Mouse (Mus musculus) urinary bladder, postnatal 25 days (tissue): ENCODE data around the gene Wls.

Source experiments
- DNase-seq: peaks from one replicate; pipeline ENCODE4 v3.0.0; 2022; ENCODE audit warnings: low spot score

Gene Wls

DNA sequence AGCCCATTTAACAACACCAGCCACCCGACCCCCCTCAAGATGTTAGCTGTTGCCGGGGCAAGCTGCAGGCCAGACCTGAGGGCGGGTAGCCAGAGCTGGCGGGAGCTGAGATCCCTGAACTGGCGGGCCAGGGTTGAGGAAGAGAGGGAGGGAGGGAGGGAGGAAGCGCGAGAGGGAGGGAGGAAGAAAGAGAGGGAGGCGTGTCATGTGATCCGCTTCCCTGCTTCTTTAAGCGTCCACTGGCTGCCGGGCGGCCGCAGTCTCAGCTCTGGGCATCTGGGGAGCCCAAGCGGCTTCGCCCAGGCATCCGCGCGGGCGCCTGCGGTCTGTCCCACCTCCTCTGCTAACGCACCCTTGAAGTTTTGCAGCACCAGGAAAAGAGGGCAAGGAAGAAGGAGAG is at the start of gene Wls:
Gene Wls, plus strand, starts transcription at position 192 of the 400 bp plus-strand sequence.
- DNase-seq = peak; percentile 63

DNA sequence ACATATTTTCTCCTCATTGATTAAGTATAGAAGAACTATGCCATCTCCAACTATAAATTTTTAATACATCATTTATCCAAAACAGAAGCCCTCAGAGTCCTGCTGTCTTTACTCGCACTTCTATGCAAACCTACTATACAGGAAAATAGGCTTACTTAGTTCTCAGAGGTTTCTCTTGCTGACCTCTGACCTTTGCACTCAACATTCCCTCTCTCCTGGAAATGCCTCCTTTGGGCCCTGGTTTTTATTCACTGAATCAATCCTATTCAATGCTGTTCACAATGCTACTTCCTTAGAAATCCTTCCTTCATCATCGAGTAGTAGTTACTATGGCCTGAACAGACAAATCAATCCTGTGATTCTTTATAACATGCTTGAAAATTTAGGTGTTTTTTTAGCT is 49.7 kb upstream of the Wls start:
- no peak for DNase-seq

DNA sequence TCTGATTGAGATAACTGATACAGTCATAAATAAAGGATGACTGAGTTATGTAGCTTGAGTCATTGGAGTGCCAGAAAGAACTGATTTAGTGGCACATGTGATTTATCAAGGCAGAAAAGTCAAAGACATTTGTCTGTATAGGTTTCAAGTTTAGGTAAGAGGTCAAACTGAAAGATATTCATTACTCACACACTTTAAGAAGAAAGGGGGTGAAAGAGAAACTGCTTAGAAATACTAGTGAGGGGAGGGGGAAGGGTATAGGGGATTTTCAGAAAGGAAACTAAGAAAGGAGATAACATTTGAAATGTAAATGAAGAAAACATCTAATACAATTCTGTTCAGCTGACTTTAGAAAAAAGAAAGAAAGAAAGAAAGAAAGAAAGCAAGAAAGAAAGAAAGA is 7.9 kb upstream of the Wls start:
- DNase-seq = no peak

DNA sequence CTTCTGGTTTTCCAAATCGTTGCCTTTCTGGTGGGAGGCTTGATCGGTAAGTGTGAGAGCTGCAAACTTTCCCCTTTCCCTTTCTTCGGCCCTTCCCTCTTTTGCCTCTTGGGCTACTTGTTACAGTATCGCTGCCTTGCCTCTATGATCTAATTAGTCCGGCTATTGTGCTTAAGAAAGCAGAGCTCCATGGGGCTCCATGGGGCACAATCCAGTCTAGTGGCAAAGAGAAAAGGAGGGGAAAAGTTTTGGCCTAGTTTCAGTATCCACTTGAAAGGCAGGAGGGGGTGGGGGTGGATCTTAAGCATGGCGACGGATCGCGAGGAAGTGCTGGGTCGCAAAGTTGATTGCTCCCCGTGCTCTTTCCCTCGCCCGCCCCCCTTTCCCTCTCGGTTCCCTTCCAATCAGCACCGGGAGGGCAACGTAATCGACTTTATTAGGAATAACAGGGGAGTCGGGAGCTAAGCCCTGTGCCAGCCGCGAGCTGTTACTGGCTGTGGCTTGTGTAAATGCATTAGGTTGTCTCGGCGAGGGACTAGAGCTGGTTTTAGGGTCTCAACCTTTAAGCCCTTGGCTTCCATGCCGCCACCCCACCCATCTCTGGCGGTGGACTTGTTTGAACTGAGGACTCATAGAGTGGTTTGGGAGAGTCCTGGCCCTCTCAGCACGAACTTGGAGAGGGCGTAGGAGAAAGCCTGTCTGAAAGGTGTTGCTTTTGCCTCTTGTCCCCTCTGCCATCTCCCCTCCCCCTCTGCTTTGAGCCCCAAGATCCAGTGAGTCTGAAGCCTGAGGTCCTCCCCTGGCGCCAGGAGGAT is 737 bp downstream of the Wls start:
- peak; percentile 56 for DNase-seq

DNA sequence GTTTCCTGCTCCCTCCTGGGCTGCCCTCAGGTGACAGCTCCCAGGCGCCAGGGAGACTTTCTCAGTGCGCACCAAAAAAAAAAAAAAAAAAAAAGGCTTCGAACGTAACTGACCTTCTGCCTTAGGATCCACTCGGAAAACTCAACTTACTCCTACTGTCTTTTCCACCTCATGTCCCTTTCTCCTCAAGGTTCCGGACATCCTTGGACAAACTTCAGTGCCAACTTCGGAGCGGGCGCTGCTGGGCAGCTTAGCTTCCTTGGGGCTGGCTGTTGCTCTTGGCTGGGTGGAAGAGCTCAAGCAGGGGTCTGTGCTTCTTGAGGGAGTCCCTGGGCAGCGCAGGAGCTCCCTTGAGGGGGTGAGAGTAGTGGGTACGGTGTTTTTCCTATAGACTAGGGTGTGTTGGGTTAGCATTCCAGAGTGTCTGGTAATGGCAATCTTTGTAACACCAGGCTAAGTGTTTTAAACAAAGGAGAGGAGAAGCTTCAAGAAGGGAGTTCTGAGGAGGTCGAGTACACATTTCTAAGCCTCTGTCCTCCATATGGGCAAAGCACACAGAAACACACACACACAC is 1.4 kb downstream of the Wls start:
- peak; percentile 17 for DNase-seq

DNA sequence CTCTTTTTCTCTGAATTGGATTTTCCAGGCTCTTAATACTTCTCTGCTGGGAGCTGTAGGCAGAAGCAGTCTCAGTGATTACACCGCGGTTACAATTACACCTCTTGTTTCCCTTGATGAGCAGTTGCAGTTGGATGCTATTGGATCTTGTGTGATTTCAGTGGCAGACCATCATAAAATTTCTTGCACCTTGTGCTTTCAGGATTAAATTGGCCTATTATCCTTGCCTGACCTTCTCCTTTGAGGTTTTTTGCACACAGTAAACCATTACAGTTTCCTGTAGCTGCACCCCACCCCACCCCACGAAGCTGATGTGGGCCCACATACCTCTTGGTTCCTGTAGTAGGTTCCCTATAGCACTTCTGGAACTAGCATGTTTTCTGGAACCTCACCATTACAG is 2.0 kb downstream of the Wls start:
- DNase-seq = no peak

DNA sequence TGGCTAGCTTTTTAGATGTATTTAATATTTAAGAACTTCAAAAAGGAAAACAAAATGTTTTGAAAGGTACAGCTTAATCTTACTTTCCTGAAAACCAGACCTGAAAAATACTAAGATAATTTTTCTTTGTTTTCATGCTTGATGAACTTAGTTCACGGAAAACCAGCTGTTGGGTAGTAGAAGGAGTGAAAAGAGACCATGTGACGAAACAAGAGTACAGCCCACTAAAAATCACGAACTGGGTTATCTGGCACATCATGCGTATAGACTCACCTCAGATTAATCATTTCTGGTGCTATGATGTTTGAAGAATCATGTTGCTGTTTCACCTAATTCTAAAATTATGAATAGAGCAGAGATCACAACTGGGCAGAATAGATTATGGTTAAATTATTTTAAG is 3.7 kb downstream of the Wls start:
- no peak for DNase-seq

GRCm38 (mm10) chr3:159847410-159848016 is 8.0 kb downstream of the Wls start:
- DNase-seq = no peak

- DNase-seq = no peak
Observed at GRCm38 (mm10) chr3:159848156-159848555, 8.7 kb downstream of the Wls start.

GRCm38 (mm10) chr3:159851476-159851875 is 12.0 kb downstream of the Wls start:
- DNase-seq = no peak

- DNase-seq = no peak
Observed at GRCm38 (mm10) chr3:159851980-159852379, 12.5 kb downstream of the Wls start.

DNA sequence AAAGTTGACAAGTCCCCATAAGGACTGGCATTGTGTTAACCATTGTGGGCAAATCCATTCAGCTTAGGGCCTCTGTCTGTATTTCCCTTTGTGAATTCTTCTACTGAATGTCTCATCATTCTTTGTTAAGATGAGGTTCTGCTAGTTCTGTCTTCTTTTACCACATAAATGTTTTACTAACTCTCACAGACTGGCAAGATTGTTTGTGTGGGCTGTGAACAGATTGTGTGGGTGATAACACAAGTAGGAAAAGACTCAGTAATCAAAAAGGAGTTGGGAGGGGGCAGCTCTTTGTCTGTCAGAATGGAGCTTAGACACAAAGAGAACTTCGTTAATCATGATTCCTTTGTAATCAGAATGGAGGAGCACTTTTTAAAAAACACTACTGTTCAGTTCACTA is 17.6 kb downstream of the Wls start:
- DNase-seq = no peak

GRCm38 (mm10) chr3:159865691-159866090 is 26.2 kb downstream of the Wls start:
- no peak for DNase-seq

DNA sequence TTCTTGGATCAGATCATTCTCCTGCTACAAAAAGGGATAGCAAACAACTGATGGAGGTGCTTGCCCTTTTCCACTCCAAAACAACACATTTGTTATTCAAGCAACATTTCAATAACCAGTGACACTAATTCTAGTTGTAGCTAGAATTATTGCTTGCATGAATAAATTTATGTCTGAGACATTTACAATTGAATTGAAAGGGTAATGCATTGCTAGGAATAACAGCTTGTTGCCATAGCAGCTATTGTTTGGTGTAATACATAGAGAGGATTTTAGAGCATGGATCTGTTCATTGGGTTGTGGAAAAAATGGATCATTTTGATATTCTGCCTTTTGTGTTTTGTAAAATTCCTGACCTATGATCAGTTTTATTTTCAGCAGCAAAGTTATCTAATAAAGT is 39.5 kb downstream of the Wls start:
- no peak for DNase-seq

- no peak for DNase-seq
Observed at GRCm38 (mm10) chr3:159883325-159883724, 43.9 kb downstream of the Wls start.

DNA sequence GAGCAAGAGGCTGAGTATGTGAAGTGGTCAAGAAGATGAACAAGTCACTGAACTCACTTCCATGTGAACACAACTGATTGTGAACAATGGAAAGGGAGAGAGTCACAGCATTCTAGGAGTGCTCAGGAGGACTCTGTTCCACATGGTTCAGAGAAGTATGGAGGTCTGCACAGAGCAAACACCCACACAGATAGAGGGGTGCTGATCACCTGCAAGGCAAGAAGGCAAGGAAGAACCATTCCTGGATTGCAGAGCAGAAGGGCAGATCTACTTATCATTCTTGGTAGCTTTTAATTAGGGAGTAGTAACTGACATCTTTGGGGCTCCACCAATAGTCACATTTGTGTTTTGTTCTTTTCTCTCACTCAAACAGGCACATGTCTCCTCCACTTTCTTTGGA is 45.3 kb downstream of the Wls start:
- no peak for DNase-seq

DNA sequence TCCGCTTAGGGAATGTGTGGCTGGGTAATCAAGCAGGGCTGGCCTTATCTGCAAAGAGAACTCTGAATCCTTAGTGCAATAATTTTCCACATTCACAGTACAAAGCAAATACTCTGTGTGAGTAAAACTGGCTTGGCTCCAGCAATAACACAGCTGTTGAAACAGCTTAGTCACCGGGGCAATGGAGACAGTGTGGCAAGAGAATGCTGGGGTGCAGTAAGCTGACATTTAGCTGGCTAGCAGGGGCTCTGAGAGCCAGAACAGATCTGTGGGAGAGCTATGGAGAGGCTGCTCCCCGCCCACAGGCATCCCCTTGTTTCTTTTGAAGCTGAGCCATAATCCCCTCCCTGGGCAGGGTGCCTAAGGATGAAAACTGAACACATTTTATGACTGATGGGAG is 45.8 kb downstream of the Wls start:
- peak; percentile 78 for DNase-seq

GRCm38 (mm10) chr3:159885781-159886400 is 46.4 kb downstream of the Wls start:
- DNase-seq = no peak

GRCm38 (mm10) chr3:159890176-159891056 is 50.9 kb downstream of the Wls start:
- DNase-seq = no peak

DNA sequence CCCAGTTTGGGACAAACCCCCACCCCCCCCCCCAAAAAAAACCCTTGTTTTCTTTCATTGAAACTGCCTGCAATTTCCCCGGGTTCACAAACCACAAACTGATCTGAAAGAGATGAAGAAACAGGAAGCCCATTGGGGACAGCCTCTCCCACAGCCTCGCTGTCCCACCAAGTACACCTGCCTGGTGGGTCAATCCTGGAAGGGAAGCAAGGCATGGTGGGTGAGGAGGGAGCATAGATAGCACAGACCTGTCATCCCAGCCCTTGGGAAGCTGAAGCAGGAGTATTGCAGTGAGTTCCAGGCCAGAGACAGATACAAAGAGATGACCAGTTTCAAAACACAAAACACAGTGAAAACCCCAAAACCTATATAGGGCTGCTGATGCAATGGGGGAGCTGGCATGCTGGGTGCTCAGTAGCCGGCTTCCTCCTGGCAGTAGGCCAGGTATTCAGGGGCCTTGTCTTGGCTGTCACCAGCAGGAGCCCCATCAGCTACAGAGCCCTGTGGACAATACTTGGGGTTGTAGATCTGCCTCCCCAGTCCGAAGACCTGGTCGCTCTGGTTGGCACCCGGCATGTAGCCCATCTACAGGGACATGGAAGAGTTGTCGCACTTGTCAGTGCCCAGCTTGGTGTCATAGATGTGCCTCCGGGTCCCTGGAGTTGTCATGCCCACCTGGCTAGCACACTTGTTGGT is 51.7 kb downstream of the Wls start:
- DNase-seq = no peak

GRCm38 (mm10) chr3:159907329-159907728 is 67.9 kb downstream of the Wls start:
- no peak for DNase-seq
